Mouse (Mus musculus) testis, postnatal 10 days (tissue): ENCODE measurements around the gene Memo1.

ENCODE experiments used
- DNase-seq: peaks from one replicate; pipeline ENCODE4 v3.0.0; 2021; ENCODE audit warnings: low spot score

The Memo1 gene

DNA sequence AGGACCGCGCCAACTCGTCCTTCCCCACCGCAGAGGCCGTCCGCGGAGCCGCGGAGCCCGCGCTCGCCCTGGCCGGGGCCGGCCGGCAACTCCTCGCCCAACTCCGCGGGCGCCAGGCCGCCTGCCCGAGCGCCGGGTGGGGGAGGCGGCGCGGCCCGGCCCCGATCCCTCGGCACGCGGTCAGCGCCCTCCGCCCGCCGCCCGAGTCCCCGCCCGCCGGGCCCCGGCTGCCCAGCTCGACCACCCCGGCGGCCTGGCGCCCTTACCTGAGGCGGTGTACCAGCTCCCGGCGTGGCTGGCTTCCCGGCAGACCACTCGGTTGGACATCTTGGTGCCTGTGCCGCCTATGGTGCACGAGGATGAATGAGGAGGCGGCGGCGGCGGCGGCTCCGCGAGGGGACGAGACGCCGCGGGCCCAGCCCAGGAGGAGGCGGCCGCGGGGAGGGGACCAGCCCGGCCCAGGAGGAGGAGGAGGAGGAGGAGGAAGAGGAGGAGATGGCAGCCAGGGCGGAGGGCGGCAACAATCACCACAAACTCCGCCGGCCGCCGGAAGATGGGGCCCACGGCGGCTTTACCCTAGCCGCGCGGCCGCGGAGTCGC, 795 bp downstream of the Memo1 start:
- peak; percentile 83 for DNase-seq

DNA sequence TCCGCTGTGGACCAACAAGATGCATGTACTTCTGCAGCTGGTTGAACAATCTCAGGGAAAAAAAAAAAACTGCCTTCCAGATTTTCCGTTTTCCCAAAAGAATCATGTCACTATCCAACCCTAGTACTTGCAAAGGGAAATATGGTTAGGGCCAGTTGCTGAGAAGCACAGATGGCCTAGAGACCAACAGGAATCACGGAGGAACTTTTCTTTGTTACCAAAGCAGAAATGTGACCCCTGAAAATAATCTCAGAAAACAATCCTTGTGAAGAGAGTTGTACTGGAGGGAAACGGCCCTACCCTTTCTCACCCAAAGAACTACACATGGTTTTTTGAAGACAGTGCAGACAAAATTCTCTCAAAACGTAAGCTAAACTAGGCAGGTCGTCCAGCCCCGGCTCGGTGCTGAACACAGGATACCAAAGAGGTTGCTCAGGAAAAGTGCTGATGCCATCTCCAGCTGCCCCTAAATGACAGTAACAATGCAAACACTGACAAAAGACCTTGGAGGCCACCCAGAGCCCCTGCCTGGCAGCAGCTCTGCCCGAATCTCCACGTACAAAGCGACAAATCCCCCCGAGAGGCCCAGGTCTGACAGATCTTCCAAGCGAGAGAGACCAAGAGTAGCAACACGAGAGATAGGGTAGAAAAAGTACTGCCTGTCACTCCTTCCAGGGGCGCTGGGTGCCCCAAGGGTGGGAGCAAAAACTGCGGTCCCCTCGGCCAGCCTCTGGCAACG, 1.5 kb downstream of the Memo1 start:
- DNase-seq, result peak; percentile 48

DNA sequence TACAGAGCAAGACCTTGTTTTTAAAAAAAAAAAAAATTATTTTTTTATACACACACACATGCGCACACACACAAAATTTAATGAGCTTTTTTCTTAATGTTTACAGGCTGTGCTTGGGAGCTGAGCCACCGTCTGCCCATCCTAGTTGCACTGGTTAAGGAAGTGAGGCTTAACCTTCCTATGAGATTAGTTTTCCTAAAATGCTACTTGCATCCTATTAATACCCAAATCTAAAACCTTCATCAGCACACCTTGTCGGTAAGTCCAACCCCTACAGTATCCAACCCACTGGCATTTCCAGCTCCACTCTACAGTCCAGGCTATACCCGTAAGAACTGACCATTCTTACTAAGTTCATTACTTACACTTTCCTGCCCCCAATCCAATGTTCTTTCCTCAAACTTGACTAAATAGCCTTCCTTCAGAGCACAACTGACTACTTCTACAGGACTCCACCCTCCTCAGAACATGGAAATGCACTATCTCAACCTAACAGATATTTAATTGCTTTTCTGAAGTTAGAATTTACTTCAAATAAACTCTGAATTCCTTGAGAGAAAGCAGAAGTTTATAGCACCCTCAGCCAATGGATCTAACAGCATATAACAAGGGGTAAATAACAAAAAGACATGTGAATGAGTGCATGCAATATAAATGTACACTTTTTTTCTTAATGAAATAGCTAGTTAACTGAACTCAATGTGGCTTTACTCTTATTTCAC, 3.5 kb downstream of the Memo1 start:
- DNase-seq, result no peak

DNA sequence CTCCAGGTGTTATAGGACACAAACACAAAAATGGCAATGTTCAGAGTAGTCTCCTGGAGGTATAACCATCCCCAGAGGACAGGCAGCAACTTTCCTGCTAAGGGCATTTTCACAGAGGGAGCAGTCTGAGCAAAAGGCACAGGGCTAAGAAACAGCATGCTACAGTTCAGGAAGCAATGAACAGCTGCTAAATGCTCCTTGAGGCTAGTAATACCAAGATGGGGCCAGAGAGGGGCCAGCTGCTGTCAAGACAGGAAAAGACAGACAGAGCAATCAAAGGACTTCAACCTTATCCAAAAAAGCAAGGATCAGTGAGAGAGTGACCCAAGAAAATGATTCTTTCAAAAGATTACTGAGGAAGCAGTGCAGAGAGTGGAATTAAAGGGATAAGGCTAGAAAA, 4.5 kb downstream of the Memo1 start:
- no peak for DNase-seq

DNA sequence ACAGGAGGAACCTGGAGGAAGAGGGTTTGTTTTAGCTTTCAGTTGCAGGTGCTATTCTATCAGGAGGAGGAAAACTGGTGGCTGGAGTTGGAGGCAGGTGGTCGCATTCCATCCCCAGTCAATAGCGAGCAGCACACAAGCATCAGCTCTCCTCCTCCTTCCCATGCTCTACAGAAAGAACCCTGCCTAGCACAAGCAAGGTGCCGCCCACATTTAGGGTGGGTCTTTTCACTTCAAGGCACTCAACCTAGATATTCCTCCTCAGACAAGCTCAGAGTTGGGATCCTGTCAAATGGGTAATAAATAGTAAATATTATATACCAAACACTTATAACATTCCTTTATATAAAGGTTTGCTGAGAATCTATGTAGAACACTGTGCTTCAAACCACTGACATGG, 5.1 kb downstream of the Memo1 start:
- DNase-seq, result no peak

DNA sequence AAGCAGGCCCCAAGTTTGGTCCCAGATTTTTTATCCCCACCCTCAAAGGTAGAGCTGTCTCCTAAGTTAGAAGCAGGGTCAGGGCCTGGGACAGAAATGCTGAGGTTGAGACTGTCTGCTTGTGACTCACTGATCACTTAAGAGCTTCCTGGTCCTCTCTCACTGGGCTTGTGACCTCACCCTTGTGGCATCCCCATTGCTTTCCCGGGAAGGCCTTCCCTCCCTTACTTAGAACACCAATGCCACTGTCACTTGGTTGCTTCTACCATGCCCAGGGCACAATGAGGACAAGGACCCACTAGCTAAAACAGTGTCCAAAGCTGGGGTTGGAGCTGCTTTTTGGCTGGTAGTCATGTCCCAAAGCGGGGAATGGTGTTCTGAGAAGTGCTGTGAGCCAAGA, 6.7 kb downstream of the Memo1 start:
- DNase-seq, result no peak

DNA sequence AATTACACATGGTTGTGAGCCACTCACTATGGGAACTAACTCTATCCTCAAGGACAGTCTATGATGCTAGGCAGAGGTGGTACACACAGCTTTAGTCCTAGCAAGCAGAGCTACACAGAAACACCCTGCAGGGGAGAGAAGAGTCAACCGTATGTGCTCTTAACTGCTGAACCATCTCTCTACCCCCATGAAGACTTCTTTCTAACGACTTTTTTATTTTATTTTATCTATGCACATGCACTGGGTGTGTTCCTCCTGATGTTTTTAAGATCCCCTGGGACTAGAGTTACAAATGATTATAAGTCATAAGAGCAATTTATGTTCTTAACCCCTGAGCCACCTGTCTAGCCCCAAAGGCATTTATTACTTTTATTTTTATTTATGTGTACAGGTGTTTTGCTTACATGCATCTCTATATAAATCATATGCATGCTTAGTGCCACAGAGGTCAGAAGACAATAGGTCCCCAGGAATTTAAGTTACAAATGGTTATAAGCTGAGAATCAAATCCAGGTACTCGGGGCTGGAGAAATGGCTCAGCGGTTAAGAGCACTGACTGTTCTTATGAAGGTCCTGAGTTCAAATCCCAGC, 9.1 kb downstream of the Memo1 start:
- no peak for DNase-seq

DNA sequence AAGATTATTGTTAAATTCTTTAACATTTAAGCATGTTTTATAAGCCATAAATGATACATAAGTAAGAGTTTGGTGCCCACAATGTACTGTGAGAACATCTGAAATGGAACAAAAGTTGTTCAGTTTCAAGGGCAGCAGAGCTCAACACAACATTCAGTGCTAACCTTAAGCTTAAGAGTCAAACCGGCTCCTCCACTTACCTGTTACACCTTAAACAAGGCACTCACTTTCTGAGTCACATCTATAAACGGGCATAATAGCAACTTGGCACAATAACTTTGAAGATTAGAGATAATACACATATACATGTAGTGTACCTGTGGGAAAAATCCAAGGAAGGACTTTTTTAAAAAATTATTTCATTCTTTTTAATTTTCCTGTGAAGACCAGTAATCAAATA, 9.6 kb downstream of the Memo1 start:
- no peak for DNase-seq

DNA sequence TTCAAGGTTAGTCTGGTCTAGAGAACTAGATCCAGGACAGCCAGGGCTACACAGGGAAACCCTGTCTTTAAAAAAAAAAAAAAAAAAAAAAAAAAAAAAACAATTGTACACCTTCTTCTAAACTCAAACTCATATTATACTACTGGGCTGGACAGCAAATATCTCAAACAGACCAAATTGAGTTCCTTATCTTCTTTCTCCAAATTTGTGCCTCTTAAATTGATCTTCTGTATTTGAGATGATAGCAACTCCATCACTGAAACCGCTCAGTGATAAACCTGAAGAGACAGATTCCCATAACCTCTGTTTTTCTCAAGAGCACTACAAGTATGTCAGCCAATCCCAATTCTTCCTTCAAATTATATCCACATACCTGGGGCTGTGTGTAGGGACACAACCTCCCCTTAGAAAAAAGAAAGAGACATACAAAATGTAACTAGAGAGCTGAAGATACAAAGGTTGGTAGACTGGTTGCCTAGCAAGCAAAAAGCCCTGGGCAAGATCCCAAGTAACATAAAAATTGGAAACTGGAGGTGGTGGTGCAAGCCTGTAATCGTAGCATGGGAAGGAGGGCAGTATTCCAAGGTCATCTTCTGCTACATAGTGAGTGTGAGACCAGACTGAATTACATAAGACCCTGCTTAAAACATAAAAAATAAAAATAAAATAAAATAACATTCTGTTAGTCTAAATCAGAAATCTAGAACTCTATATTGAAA, 10.8 kb downstream of the Memo1 start:
- DNase-seq, result no peak

DNA sequence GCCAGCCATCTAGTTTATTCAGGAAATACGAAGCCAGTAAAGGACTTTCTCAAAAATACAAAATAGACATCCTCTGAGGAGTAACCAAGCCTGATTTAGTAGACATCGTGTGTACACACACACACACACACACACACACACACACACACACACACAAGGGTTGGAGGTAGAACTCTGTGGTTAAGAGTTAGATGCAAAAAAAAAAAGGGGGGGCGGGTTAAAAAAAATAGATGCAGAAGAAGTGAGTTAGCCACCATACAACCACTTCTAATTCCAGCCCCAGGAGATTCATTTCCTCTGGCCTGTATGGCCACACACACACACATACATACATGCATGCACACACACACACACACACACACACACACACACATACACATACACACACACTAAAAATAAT, 13.3 kb downstream of the Memo1 start:
- DNase-seq, result no peak

DNA sequence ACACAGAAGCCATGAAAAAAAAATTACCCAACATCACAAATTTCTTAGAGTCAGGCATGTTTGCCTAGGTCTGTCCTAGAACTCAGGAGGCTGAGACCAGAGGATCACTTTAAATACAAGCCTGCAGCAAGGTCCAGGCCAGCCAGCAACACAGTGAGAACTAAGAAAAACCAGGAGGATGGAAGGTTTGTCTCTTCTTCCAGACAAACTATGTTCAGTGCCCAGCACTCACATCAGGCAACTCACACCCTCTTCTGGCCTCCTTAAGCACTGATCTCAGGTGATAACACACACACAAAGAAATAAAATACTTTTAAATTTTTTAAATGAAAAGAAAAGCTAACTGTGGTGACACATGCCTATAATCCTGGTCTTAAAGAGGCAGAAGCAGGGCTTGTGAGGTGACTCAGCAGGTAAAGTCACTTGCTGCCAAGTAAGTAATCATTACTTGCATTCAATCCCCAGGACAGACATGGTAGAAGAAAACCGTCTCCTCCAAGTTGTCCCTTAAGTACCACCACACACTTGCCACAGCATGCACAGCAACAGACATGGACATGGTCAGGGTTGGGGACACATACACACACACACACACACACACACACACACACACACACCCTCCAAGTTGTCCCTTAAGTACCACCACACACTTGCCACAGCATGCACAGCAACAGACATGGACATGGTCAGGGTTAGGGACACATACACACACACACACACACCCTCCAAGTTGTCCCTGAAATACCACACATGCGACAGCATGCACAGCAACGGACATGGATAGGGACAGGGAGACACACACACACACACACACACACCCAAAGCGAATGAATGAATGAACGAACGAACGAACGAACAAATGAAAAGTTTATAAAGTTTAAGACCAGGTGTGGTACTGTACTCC, 16.1 kb downstream of the Memo1 start:
- DNase-seq, result no peak

DNA sequence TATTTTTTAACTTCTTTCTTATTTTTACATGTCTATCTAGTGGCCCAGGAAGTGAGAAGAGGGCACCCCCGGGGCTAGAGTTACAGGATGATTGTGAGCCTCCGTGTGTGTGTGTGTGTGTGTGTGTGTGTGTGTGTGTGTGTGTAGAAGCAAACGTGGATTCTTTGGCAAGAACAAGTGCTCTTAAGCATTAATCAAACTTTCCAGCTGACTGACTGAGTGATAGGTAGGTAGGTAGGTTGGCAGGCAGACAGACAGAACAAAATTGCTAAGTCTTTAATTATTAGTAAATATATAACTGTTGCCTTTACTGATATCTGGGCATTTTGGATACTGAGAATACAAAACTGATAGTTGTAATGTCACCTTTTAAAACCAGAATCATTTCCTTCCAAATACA, 20.9 kb downstream of the Memo1 start:
- DNase-seq, result no peak

DNA sequence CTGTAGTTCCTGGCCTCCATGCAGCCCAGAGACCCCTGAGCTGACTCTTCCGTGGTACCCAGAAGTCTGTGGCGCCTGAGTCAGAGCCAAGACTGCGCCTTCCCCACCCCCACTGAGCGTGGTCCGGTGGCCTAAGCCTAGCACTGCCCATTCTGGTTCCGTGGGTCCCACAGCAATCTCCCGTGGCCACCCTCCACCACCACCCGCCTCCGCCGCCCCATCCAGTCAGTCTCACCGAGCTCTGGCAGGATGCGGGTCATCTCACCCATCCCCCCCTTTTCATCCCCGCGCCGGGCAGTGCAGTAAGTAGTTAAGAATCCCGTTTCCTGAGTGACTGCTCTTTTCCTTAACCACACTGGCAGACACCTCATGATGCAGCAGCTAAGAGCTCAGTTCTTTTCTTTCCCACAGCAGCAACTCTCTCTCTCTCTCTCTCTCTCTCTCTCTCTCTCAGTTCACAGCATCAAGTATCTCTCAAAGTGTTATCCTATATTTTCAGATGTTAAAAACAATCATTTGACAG, 22.6 kb downstream of the Memo1 start:
- peak; percentile 42 for DNase-seq

DNA sequence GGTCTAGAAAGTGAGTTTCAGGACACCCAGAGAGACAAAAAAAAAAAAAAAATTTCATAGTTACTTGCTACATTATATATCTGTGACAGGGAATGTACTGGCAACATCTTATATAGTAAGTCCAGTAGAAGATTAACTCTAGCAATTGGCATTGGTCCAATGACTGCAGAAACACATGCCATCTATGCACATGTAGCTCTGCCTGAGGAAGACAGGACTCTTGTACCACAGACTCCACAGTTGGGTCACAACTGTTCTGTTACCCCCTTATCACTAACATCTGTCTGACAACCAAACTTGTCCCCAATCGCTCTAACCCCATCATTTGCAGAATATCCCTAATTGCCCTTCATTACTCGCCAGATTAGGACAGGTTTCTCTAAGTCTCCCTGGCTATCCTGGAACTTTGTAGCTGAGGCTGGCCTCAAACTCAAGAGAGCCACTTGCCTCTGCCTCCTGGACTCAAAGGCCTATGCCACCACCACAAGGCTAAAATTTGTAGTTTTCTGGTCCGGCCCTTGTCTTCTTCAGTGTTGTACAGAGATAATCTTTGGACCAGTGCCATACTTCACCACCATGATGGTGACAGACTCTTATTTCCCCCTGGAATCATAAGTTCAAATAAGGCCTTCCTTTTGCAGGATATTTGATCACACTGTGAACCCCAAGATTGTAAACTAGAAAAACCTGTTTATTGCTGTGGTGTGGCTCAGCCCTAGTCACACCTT, 23.6 kb downstream of the Memo1 start:
- no peak for DNase-seq

DNA sequence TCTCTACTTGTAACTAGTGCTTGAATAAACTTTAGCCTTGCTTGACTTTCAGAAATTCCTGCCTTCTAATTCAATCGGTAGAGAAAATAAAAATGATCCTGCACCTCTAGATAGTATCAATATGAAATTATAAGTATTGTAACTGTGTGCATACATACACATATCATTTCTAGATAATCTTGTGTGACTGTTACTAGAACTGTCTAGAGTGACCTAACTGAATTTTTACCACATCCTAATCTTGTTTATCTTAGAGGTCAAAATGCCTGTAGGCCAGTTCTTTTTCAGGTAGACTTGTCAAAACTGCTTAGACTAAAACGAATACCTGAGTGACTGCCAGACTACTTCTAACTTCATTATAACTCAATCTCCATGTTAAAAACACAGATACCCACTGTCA, 25.1 kb downstream of the Memo1 start:
- no peak for DNase-seq

DNA sequence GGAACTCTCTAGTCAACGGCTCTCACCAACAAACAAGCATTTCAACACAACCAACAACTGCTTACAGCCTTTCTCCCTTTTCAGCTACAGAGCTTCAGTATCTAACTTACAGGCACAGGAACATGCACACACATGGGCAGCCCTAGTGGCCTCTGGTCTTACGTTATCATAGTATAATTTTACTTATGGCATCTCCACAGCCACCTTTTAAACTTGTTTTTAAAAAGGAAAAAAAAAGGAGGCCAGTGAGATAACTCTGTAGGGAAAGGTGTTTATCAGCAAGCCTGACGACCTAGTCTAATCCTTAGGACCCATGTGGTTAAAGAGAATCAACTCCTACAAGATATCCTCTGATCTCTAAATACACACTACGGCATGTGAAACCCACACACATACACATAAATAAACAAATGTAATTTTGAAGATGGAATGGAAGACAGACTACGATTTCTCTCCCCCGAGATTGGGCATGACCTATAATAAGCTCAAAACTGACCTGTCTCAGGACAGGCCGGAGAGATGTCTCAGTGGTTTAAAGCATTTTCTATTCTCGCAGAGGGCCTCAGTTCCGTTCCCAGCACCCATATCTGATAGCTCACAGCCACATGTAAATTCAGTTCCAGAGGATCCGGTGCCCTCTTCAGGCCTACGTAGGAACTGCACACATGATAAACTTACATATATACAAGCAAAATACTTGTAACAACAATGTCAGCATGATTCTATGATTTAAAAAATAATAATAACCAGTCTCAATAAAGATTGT, 27.7 kb downstream of the Memo1 start:
- no peak for DNase-seq

DNA sequence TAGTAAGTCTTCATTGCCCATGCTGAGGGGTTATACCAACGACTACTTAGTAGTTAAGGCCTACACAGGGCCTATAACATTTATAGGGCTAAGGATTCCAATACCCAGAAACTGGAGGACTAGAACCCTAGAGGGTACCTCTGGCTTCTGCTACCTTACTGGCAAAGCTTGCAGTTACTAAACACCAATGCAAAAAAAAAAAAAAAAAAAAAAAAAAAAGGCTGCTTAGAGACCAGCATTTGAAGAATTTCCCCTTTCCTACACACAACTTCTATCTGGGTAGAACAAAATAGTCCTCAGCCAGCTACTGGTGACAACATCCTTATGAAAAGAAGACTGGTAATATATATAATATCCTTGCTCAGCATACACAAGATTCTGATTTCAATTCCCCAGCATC, 29.7 kb downstream of the Memo1 start:
- no peak for DNase-seq

DNA sequence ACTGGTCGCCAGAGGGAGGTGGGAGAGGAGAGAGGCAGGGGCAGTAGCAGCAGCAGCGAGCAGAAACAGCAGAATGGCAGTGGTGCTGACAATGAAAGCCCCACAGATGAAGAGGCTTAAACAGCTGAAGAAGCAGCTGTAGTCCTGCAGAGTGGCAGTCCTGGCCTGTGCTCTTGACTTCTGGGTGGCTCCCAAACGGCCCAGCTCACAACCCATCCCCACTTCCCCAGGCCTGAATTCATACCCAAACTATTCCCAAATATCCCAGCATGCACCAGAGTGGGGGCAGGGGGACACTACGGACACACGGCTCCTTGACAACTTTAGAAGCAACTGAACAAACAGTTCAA, 30.2 kb downstream of the Memo1 start:
- no peak for DNase-seq

DNA sequence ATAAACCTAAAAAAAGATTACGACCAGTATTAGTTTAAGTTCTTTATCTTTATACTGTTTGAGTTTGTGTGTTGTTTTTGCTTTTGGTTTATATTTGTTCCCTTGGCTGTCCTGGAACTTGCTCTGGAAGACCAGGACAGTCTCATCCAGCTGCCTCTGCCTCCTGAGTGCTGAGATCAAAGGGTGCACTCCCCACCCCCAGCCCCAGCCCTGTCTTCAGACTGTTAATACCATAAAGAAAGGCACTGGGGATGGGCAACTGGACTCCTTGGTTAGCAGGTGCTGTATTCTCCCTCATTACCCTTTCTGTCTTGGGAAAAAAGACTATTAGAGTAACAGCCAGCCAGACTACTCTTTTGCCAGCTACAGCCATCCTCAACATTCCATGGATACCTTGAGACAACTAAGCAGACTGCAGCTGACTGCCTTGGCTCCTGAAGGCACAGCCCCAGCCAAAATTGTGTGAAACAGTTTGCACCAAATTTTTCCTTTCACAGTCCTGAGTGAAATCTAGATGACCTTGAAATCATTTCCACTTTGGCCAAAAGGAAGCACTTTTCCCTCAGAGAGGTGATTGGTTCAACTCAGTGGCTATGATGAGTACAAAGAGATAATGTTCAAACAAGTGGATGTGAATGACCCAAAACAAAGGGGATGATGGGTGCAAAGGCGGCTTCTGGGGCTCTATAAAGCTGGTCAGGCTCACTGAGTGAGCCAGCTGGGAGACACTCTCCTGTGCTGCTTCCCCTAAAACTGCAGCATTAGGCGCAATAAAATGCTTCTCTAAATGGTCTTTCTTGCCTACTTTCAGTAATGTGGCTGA, 30.8 kb downstream of the Memo1 start:
- DNase-seq, result no peak
